ENCODE assay signal across 8 mouse cellular contexts in genomic region chr1:33720231-33720630, GRCm38 (mm10). TPM values are rescaled to one million over a fixed set of nuclear protein-coding genes. Genes with fewer than 3 reads are reported as not detected.
DNase-seq lines count a peak whose midpoint lies in the region; ATAC-seq and TF ChIP-seq lines count a peak whose summit lies in the region.

No protein-coding gene starts in this region.

- intact Hi-C loops in heart, postnatal 25 days (cut with DNase I), result no loop called here

- H3K9me3 ChIP-seq in heart, embryonic 11.5 days (replicated peaks; ENCODE audit: control insufficient read depth, low read length), result no peaks in the 10 kb centered on the region
- H3K9me3 ChIP-seq in embryonic facial prominence, embryonic 14.5 days (ENCODE audit: control insufficient read depth, low read length), result no peaks in the 10 kb centered on the region
- no peaks in the 10 kb centered on the region for H3K9me3 ChIP-seq in limb, embryonic 13.5 days
- no peaks in the 10 kb centered on the region for H3K9me3 ChIP-seq in stomach, postnatal 0 days (ENCODE audit: control insufficient read depth, low read length)

- H3K27ac ChIP-seq in heart, embryonic 11.5 days (ENCODE audit: low read depth, low read length), result peak overlapping the region; percentile 74
- peak overlapping the region; percentile 89 for H3K27ac ChIP-seq in embryonic facial prominence, embryonic 14.5 days (replicated peaks; ENCODE audit: low read depth, low read length)
- peak overlapping the region; percentile 93 for H3K27ac ChIP-seq in limb, embryonic 13.5 days
- peak overlapping the region; percentile 91 for H3K27ac ChIP-seq in stomach, postnatal 0 days (replicated peaks)

- peak overlapping the region; percentile 93 for H3ac ChIP-seq in C2C12 (ENCODE audit: control insufficient read depth, insufficient read length, low read depth)

- H3K27me3 ChIP-seq in heart, embryonic 11.5 days (ENCODE audit: control insufficient read depth, insufficient read depth, low read length), result no peaks in the 10 kb centered on the region
- no peaks in the 10 kb centered on the region for H3K27me3 ChIP-seq in C2C12 (ENCODE audit: control insufficient read depth, insufficient read depth, insufficient read length)
- H3K27me3 ChIP-seq in embryonic facial prominence, embryonic 14.5 days (replicated peaks; ENCODE audit: control insufficient read depth, insufficient read depth, low read length), result no peaks in the 10 kb centered on the region
- H3K27me3 ChIP-seq in limb, embryonic 13.5 days, result no peaks in the 10 kb centered on the region
- no peaks in the 10 kb centered on the region for H3K27me3 ChIP-seq in stomach, postnatal 0 days (ENCODE audit: control insufficient read depth, insufficient read depth, low read length)

- peaks cover 27% of the 10 kb centered on the region for H3K79me2 ChIP-seq in C2C12 (ENCODE audit: control insufficient read depth, insufficient read depth)

- no peak for TF ChIP-seq EP300 in stomach, postnatal 0 days (optimal IDR thresholded peaks at IDR 0.05)

- under 1% methylated on average over 41 of the region's 41 CpGs for WGBS in heart, embryonic 11.5 days (ENCODE audit: insufficient replicate concordance)
- WGBS in embryonic facial prominence, embryonic 14.5 days, result under 1% methylated on average over 37 of the region's 41 CpGs
- WGBS in limb, embryonic 13.5 days, result under 1% methylated on average over 41 of the region's 41 CpGs
- WGBS in stomach, postnatal 0 days, result under 1% methylated on average over 36 of the region's 41 CpGs

- peaks cover 7% of the 10 kb centered on the region; the same call in 1 of the 2 replicates for H3K36me3 ChIP-seq in heart, embryonic 11.5 days (ENCODE audit: control insufficient read depth, insufficient read depth, low read length)
- H3K36me3 ChIP-seq in C2C12 (ENCODE audit: control insufficient read depth, insufficient read depth), result peaks cover 31% of the 10 kb centered on the region
- H3K36me3 ChIP-seq in embryonic facial prominence, embryonic 14.5 days (ENCODE audit: control insufficient read depth, insufficient read depth, low read length), result peaks cover 34% of the 10 kb centered on the region
- peaks cover 36% of the 10 kb centered on the region for H3K36me3 ChIP-seq in limb, embryonic 13.5 days
- peaks cover 9% of the 10 kb centered on the region for H3K36me3 ChIP-seq in stomach, postnatal 0 days (ENCODE audit: control insufficient read depth, insufficient read depth, low read length)

- peak overlapping the region; percentile 81 for H3K4me3 ChIP-seq in heart, embryonic 11.5 days (ENCODE audit: low read depth, low read length)
- peak overlapping the region; percentile 61 for H3K4me3 ChIP-seq in C2C12 (ENCODE audit: insufficient read depth, poor library complexity, severe bottlenecking)
- H3K4me3 ChIP-seq in embryonic facial prominence, embryonic 14.5 days (ENCODE audit: low read depth, low read length), result peak overlapping the region; percentile 76
- H3K4me3 ChIP-seq in limb, embryonic 13.5 days, result peak overlapping the region; percentile 84
- peak overlapping the region; percentile 80 for H3K4me3 ChIP-seq in stomach, postnatal 0 days (ENCODE audit: low read depth, low read length)

- ATAC-seq in heart, embryonic 11.5 days (replicated peaks; ENCODE audit: insufficient number of reproducible peaks, low FRiP score, low TSS enrichment), result no peak; the same call in 1 of the 2 replicates
- peak; percentile 58 for ATAC-seq in embryonic facial prominence, embryonic 14.5 days (ENCODE audit: low read depth)
- peak; percentile 59; the same call in 1 of the 2 replicates for ATAC-seq in limb, embryonic 13.5 days (ENCODE audit: low FRiP score, low read depth)
- peak; percentile 49 for ATAC-seq in stomach, postnatal 0 days (ENCODE audit: low FRiP score, low TSS enrichment)

- no peak for DNase-seq in heart, postnatal 25 days (ENCODE audit: low spot score)
- DNase-seq in embryonic facial prominence, embryonic 14.5 days (ENCODE audit: low spot score), result peak; percentile 43
- DNase-seq in stomach, postnatal 0 days (ENCODE audit: low spot score), result no peak
- no peak for DNase-seq in T-cell, adult 2 months (ENCODE audit: low spot score)
- DNase-seq in frontal cortex, postnatal 10 days (ENCODE audit: low spot score in 2 of 2), result no peak

- H3K9ac ChIP-seq in heart, embryonic 11.5 days (ENCODE audit: low read depth, low read length), result peak overlapping the region; percentile 91
- H3K9ac ChIP-seq in embryonic facial prominence, embryonic 14.5 days (ENCODE audit: low read depth, low read length), result peak overlapping the region; percentile 87
- H3K9ac ChIP-seq in limb, embryonic 13.5 days, result peak overlapping the region; percentile 96
- H3K9ac ChIP-seq in stomach, postnatal 0 days (ENCODE audit: low read length), result peak overlapping the region; percentile 86

- H3K79me3 ChIP-seq in C2C12 (ENCODE audit: low read depth), result peaks cover 10% of the 10 kb centered on the region

- H3K4me2 ChIP-seq in heart, embryonic 11.5 days, result peak overlapping the region; percentile 82
- H3K4me2 ChIP-seq in embryonic facial prominence, embryonic 14.5 days (ENCODE audit: low read depth, low read length), result peak overlapping the region; percentile 54
- peak overlapping the region; percentile 68 for H3K4me2 ChIP-seq in limb, embryonic 13.5 days (replicated peaks)
- peak overlapping the region; percentile 77 for H3K4me2 ChIP-seq in stomach, postnatal 0 days (replicated peaks; ENCODE audit: low read depth)

- no peak for TF ChIP-seq CTCF in C2C12 (IDR thresholded peaks at IDR 0.05; ENCODE audit: control insufficient read depth, insufficient read depth, insufficient read length)
- no peak for TF ChIP-seq CTCF in stomach, postnatal 0 days (IDR thresholded peaks at IDR 0.05; ENCODE audit: low read depth)

- peaks cover 3% of the 10 kb centered on the region; the same call in 1 of the 2 replicates for H3K4me1 ChIP-seq in heart, embryonic 11.5 days (ENCODE audit: control insufficient read depth, insufficient read depth, low read length)
- peaks cover 8% of the 10 kb centered on the region for H3K4me1 ChIP-seq in embryonic facial prominence, embryonic 14.5 days (ENCODE audit: control insufficient read depth, insufficient read depth, low read length)
- H3K4me1 ChIP-seq in limb, embryonic 13.5 days, result peaks cover 10% of the 10 kb centered on the region
- no peaks in the 10 kb centered on the region for H3K4me1 ChIP-seq in stomach, postnatal 0 days (replicated peaks; ENCODE audit: control insufficient read depth, insufficient read depth)

TF ChIP-seq in C2C12, 6 proteins besides CTCF, POLR2A, EP300 and RAD21:
- TF ChIP-seq MYOG (IDR thresholded peaks at IDR 0.05; ENCODE audit: control insufficient read depth, extremely low read depth, insufficient read length) (no peak), MYOD1 (IDR thresholded peaks at IDR 0.05; ENCODE audit: control insufficient read depth, insufficient read length, low read depth) (no peak), CEBPB (IDR thresholded peaks at IDR 0.05; ENCODE audit: low read depth) (no peak), FOSL1 (IDR thresholded peaks at IDR 0.05; ENCODE audit: insufficient read depth, low read length, poor library complexity, severe bottlenecking) (no peak), MAX (IDR thresholded peaks at IDR 0.05) (no peak), USF1 (IDR thresholded peaks at IDR 0.05; ENCODE audit: low read depth) (no peak)

RNA-seq across cellular contexts. Expression of gene Rab23, which starts 0.5 kb away (rescaled TPM):
- polyA plus RNA-seq in heart, embryonic 11.5 days (2014; fragmentation: Nextera tagmentation; extraction: Ambion mirVana), result 14.2 and 14.4 TPM in 2 replicates
- total RNA-seq in heart, postnatal 25 days (2021), result 1 to 10 TPM; 7.9 to 9.0 TPM
- 13.5 TPM for polyA plus RNA-seq in C2C12 (2012; fragmentation: generic; extraction: Trizol)
- polyA plus RNA-seq in embryonic facial prominence, embryonic 14.5 days (2014; fragmentation: Nextera tagmentation; extraction: Ambion mirVana), result 21.3 and 24.5 TPM in 2 replicates
- polyA plus RNA-seq in limb, embryonic 13.5 days (2015; fragmentation: Nextera tagmentation; extraction: Ambion mirVana), result 37.8 and 39.4 TPM in 2 replicates
- polyA plus RNA-seq in stomach, postnatal 0 days (2015; fragmentation: Nextera tagmentation; extraction: Ambion mirVana), result 14.9 and 17.0 TPM in 2 replicates

RNA-seq across cellular contexts. Expression of gene Bag2, which starts 37.4 kb away (rescaled TPM):
- polyA plus RNA-seq in heart, embryonic 11.5 days (2014; fragmentation: Nextera tagmentation; extraction: Ambion mirVana), result 96.4 and 99.9 TPM in 2 replicates
- 10 to 100 TPM; 30.1 to 34.9 TPM for total RNA-seq in heart, postnatal 25 days (2021)
- polyA plus RNA-seq in C2C12 (2012; fragmentation: generic; extraction: Trizol), result 52.0 TPM
- 61.1 and 68.5 TPM in 2 replicates for polyA plus RNA-seq in embryonic facial prominence, embryonic 14.5 days (2014; fragmentation: Nextera tagmentation; extraction: Ambion mirVana)
- polyA plus RNA-seq in limb, embryonic 13.5 days (2015; fragmentation: Nextera tagmentation; extraction: Ambion mirVana), result 48.1 and 52.3 TPM in 2 replicates
- 52.0 and 52.5 TPM in 2 replicates for polyA plus RNA-seq in stomach, postnatal 0 days (2015; fragmentation: Nextera tagmentation; extraction: Ambion mirVana)

RNA-seq across cellular contexts. Expression of gene Prim2, which starts 50.6 kb away (rescaled TPM):
- polyA plus RNA-seq in heart, embryonic 11.5 days (2014; fragmentation: Nextera tagmentation; extraction: Ambion mirVana), result 25.5 and 27.8 TPM in 2 replicates
- total RNA-seq in heart, postnatal 25 days (2021), result 1 to 10 TPM; 2.3 to 2.5 TPM
- polyA plus RNA-seq in C2C12 (2012; fragmentation: generic; extraction: Trizol), result 22.5 TPM
- 26.6 and 31.2 TPM in 2 replicates for polyA plus RNA-seq in embryonic facial prominence, embryonic 14.5 days (2014; fragmentation: Nextera tagmentation; extraction: Ambion mirVana)
- polyA plus RNA-seq in limb, embryonic 13.5 days (2015; fragmentation: Nextera tagmentation; extraction: Ambion mirVana), result 37.3 and 40.2 TPM in 2 replicates
- 13.1 and 13.6 TPM in 2 replicates for polyA plus RNA-seq in stomach, postnatal 0 days (2015; fragmentation: Nextera tagmentation; extraction: Ambion mirVana)
